Mouse (Mus musculus) heart, adult 2 months (tissue): ENCODE measurements around the gene Specc1.

Experiments used
- CTCF ChIP-seq: fragments of 200-600 bp; IDR thresholded peaks from 2 replicates; pipeline ENCODE4 v1.8.1; 2022; ENCODE audit warnings: antibody characterized with exemption, mild to moderate bottlenecking, moderate library complexity
- EP300 ChIP-seq: fragments of 200-500 bp; IDR thresholded peaks from 2 replicates; pipeline ENCODE4 v1.6.1; 2011; ENCODE audit warnings: low read depth, low read length, control low read depth; ENCODE audit not compliant: insufficient read depth

DNA sequence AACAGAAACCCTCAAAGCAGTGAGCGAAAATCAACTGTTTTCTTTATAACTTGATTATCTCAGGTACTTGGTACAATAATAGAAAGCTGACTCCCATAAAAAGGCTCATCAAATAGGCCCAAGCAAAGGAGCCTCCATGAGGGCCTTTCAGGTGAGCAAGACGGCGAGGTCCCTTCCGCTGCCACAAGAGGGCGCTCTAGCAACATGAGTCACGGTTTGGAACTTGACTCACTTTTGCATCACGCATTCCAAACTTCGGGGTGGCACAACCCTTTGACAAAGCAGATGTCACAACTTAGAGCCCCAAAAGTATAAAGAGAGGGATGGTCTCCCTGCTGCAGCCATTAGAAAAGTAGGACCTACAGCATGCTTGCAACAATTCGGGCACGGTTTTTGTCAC, 5.9 kb upstream of the Specc1 start:
- TF ChIP-seq CTCF: peak; percentile 94
- peak; percentile 45; the same call in 1 of the 2 replicates for TF ChIP-seq EP300
